Mouse (Mus musculus): ENCODE measurements at regions not wholly inside any gene's neighbourhood (a gene's known extent, or its start where the extent isn't known, plus 50 kb on each side); places are given as distances from the start of the nearest gene placed in this dataset.

DNA sequence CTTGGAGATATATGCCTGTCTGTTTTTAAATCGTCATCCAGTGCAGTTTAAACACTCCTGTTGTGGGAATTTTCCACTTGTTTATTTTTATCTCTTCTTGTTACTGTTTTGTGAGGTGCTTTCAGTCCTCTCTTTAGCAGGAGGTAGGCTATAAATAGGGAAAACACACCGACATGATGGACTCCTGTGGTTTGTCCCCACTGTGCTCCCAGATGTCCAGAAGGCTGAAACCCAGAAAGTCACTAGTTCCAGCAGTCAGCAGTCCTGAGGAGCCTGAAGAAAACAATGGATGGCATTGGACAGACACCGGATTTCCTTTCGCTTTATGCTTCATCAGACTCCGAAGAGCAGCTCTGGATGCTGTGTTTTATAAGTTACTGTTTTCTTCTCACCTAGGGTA is 55.2 kb upstream of the Armh4 start:
- intact Hi-C loops (cut with DNase I): no loop called here

GRCm38 (mm10) chr14:49834695-49835094 is 51.5 kb upstream of the Armh4 start:
- intact Hi-C loops (cut with DNase I): loop anchor here (1.0 kb wide), 1 partner anchor 80 kb away; no protein-coding TSS in a partner anchor
- DNase-seq (ENCODE audit: low spot score in 2 of 2): no peak

More for the DNA sequence above, 55.2 kb upstream of the Armh4 start:
- DNase-seq (ENCODE audit: low spot score in 2 of 2): no peak

All from left cerebral cortex, postnatal 36 days (tissue).